Mouse (Mus musculus) cerebral cortex, adult 2 months (tissue): ENCODE data around the gene Sspo.

Experiments used
- WGBS: fragments of 180-500 bp; shearing (Covaris S2); methylation state at CpG from one replicate; pipeline ENCODE4 v1.1.7; 2018; 5-methylcytosine and 5-hydroxymethylcytosine counted together

Sspo gene

GRCm38 (mm10) chr6:48487747-48488725 lies 40.0 kb downstream of the Sspo start:
- 29% methylated on average over 25 of the region's 25 CpGs for WGBS

- WGBS = 64% methylated on average over 3 of the region's 3 CpGs
These were observed 41.7 kb downstream of the Sspo start for GRCm38 (mm10) chr6:48489741-48490140.

DNA sequence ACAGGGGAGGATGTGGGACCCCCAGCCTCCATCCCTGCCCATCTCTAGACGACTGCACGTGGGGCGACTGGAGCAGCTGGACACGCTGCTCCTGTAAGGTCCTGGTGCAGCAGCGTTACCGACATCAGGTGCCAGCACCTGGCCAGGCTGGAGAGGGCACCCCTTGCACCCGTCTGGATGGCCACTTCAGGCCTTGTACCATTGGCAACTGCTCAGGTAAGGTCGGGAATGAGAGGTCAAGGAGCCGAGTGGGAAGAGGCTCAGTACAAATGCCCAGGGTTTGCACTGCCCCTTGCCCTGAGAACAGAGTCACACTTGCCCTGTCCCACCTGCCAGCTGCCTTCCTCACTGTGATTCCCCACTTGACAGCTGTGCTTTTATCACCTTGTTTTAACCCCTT lies 43.3 kb downstream of the Sspo start:
- WGBS = 79% methylated on average over 9 of the region's 9 CpGs

DNA sequence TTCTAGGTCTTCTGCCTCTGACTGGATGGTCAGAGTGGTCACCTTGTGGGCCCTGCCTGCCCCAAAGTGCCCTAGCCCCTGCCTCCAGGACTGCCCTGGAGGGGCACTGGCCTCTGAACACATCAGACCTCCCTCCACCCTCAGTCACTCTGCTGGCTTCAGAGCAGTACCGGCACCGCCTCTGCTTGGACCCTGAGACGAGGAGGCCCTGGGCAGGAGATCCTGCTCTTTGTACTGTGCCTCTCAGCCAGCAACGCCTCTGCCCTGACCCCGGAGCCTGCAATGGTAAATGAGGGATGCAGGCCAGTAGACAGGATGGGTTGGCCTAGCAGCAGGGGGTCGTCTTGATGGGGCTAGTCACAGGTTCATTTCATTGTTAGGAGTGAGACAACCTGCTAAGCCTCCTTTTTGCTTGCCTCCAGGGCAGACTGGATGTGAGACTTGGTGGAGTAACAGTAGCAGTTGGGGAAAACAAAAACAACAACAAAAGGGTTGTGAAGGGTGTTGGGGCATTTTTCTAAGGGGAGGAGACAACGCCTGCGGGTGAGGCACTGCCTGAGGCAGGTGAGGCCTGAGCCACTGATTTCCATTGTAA lies 45.2 kb downstream of the Sspo start:
- WGBS = 57% methylated on average over 8 of the region's 8 CpGs

DNA sequence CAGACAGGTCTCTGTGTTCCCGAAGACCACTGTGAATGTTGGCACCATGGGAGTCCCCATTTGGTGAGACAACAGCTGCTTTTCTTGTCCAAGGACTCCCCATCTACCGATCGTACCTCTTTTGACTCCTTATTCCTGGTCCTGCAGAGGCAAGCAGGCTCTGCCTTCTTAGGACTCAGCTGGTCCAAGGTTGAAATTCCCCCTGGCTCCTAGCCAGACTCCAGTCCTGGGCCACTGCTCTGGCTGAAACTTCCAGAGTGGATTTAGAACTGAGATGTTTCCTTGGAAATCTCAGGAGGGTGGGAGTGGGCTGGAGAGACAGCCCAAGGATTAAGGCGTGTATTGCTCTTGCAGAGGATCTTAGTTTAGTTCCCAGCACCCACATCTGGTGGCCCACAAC lies 49.5 kb downstream of the Sspo start:
- 93% methylated on average over 4 of the region's 4 CpGs for WGBS

DNA sequence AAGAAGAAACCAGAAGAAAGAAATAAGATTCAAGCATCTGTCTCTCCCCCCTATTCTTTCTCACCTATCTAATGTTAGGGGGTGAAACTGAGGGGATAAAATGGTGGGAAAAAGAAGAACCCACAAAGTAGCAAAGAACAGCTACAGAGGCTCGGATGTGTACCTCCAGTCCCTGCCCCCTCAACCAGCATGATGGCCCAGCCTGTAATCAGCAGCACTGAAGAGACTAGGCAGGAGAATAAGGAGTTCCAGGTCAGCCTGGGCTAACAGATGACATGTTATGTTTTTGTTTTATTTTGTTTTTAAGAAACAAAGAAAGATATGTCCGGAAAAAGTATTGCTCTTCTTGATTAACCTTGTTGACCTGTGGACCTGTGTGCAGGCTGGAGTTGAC lies 55.8 kb downstream of the Sspo start:
- WGBS = 2% methylated on average over 2 of the region's 2 CpGs

GRCm38 (mm10) chr6:48504241-48504854 lies 56.3 kb downstream of the Sspo start:
- under 1% methylated on average over 26 of the region's 26 CpGs for WGBS

GRCm38 (mm10) chr6:48508087-48508486 lies 60.1 kb downstream of the Sspo start:
- 82% methylated on average over 4 of the region's 4 CpGs for WGBS

- 65% methylated on average over 4 of the region's 4 CpGs for WGBS
These were observed 62.4 kb downstream of the Sspo start for GRCm38 (mm10) chr6:48510426-48510825.

GRCm38 (mm10) chr6:48511861-48512260 lies 63.8 kb downstream of the Sspo start:
- 84% methylated on average over 7 of the region's 7 CpGs for WGBS

- 96% methylated on average over 16 of the region's 16 CpGs for WGBS
These were observed 76.9 kb downstream of the Sspo start for GRCm38 (mm10) chr6:48524882-48525281.

GRCm38 (mm10) chr6:48527901-48528300 lies 79.9 kb downstream of the Sspo start:
- 92% methylated on average over 9 of the region's 9 CpGs for WGBS

DNA sequence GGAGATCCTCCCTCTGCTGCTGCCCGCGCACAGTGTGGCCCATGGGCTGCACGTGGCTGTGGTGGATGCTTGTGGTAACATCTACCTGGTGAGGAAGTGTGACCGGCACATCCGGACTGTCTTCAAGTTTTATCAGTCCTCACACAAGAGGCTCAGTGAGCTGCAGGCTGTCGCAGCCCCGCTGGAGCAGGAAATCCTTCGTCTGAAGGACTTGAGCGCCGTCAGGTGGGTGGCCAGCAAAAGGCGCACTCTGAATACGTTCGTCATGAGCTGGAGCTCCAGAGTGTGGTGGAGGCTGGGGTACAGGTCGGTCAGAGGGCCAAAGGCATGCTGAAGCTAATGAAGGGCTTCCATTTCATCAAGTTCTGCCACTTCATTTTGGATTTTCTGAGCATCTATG lies 81.2 kb downstream of the Sspo start:
- WGBS = 85% methylated on average over 14 of the region's 14 CpGs

DNA sequence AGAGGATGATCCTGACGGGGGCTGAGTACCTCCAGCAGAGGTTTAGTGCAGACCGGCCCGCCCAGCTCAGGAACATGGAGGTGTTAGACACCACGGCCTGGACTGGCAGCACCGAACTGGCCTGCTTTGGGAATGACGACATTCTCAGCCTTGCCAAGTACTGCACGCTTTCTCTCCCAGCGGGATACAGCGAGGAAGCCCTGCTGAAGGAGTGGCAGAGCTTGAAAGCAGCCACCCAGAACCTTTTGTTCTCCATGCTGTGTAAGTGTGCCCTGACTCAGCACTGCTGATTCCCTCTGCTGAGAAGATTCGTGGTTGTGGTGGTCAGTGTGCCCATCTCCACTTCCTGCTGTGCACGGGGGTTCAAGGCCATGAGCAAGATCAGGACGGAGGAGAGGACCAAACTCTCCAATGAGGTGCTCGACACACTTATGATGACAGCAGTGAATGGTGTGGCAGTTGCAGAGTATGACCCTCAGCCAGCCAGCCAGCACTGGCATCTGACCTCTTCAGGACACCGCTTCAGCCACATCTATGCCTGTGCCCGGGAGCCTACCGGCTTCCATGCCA lies 81.9 kb downstream of the Sspo start:
- WGBS = 81% methylated on average over 16 of the region's 16 CpGs

- WGBS = 82% methylated on average over 2 of the region's 2 CpGs
These were observed 82.8 kb downstream of the Sspo start for GRCm38 (mm10) chr6:48530862-48531261.

- WGBS = 95% methylated on average over 2 of the region's 2 CpGs
These were observed 85.4 kb downstream of the Sspo start for GRCm38 (mm10) chr6:48533475-48533874.

DNA sequence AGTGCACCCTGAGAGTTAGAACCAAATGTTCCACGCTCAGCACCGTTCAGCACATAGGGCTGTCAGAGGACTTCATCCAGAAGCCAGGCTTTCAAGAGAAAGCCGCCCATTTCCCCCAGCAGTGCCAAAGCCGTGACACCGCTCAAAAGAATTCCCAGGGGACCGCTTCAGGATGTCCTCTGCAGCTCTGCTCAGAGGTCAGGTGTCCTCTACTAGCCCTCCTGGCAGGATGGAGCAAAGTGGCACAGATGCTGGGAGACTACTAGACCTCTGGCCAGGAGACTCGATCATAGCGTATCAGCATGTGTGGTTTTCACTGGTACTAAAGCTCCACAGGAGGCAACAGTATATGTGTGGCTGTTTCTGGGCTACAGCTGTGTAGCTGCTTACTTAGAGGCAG lies 86.9 kb downstream of the Sspo start:
- 78% methylated on average over 8 of the region's 8 CpGs for WGBS

DNA sequence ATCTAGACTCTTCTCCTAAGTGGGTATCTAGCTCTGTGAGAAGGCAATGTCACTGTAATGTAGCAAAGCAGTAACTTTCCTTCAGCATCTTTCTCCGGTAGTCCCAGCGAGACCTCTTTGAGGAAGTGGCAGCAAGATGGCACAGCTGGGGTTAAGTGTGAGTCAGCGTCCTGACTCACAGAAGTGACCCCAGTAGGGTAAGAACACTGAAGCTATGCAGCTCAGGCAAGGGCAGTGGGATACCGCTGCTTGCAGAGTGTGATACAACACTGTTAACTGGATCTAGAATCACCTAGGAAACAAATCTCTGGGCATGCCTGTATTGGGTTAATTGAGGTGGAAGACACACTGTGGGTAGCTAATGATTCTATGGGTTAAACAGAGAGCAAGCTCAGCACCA lies 88.1 kb downstream of the Sspo start:
- WGBS = 60% methylated on average over 4 of the region's 4 CpGs

DNA sequence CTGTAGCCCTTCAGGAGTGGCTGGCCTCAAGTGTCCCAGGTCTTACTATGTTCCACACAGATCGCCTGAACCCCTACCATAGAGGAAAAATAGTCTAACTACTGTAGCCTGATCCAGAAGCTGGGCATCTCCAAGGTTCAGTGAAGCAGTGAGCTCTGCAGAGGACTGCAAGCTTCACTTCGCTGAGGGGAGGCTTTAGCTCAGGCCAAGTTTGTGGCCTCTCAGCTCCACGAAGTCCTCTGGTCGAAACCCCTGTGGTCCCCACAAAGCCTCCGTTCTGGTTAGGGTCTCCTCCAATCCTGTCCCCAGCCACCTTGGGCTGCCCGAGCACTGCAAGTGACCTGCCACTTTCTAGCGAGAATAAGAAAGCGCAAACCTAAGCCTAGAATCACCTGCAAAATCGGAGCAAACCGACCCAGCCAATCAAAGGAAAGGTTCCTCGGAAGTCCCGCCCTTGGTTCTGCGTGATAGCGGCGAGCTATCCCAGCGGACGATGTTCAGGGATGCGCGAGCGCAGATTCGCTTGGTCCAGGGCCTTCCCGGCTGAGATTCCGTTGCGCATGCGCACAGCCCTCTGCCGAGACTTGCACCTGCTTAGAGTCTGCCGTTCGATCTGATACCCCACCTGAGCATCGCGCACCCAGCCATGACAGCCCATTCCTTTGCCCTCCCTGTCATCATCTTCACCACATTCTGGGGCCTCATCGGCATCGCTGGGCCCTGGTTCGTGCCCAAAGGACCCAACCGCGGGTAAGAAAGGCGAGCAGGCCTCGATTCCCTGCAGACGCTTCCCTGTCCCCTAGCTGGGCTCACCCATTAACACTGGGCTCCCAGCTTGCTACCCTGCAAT lies 89.3 kb downstream of the Sspo start, which contains the start of gene Atp6v0e2:
Gene Atp6v0e2, plus strand, starts transcription at position 511 of the 850 bp plus-strand sequence.
- 5% methylated on average over 38 of the region's 38 CpGs for WGBS

- WGBS = 43% methylated on average over 5 of the region's 5 CpGs
These were observed 91.1 kb downstream of the Sspo start for GRCm38 (mm10) chr6:48538841-48539737.
